Mouse (Mus musculus) central nervous system, embryonic 14 days (tissue): ENCODE data around the gene Mrps36. TPM values are rescaled to one million over a fixed set of nuclear protein-coding genes. Genes with fewer than 3 reads are reported as not detected.

Experiments
- polyA plus RNA-seq: library from polyadenylated mRNA; depleted of rRNA; stranded (reverse); fragments of >200 nt; gene quantifications from 2 replicates; pipeline ENCODE4 v1.2.3, GENCODE M21; 2012; rRNA removed

Mrps36 gene
- 63.1 and 63.6 TPM in 2 replicates for polyA plus RNA-seq

DNA sequence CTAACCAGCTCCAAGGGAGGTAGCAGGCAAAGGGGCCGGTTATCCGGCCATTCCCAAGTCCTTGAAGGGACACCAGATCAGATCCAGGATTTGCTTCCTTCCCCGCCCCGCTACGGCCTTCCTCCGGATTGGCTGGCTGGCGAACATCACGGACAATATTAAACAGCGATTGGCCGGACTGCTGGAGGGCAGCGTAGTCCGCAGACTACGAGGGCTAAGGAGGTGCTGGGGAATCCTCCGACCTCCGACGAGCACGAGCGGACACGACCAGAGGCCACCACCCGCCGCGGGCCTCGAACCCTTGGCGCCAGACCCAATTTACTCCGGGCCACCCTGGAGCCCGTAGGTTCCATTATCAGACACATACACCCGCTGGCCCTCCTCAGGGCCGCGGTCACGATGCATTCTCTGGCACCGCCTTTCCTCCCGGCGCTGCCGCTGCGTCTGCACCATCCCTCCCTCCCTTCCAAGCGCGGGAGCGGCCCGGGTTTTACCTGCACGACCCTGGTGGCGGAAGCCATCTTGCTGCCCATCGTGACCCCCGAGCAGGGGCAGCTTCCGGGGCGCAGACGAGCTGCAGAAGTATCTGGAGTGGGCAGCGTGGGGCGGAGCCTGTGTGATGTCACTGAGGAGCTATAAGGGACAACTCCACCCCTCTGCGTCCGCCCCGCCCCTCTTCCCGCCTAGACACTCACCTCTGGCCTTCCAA, at the start of gene Mrps36:
Gene Mrps36 (minus strand): TSS at position 624 of the 709 bp plus-strand sequence.

DNA sequence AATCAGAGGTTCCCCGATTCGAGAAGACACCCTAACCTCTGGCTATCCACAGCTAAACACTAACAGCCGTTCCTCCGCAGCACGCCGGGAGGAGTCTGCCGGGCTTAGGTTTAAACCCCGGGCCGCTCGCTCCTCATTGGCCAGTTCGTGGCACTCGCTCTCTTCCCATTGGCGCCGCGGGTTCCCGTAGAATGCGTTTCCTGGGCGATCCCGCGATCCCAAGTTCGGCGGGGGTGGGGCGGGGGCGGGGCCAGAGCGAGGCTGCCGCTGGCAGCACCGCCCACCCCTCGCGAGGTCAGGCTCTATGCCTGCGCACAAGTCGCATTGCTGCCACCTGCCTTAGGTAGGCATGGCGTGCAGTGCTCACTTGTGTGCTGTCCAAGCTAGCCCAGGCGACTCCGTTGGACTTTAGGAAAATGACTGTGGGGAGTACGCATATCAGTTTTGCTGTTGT, 42.0 kb upstream of the Mrps36 start, which contains the start of gene Ccnb1:
Gene Ccnb1 (minus strand): TSS at position 157 of the 454 bp plus-strand sequence.

DNA sequence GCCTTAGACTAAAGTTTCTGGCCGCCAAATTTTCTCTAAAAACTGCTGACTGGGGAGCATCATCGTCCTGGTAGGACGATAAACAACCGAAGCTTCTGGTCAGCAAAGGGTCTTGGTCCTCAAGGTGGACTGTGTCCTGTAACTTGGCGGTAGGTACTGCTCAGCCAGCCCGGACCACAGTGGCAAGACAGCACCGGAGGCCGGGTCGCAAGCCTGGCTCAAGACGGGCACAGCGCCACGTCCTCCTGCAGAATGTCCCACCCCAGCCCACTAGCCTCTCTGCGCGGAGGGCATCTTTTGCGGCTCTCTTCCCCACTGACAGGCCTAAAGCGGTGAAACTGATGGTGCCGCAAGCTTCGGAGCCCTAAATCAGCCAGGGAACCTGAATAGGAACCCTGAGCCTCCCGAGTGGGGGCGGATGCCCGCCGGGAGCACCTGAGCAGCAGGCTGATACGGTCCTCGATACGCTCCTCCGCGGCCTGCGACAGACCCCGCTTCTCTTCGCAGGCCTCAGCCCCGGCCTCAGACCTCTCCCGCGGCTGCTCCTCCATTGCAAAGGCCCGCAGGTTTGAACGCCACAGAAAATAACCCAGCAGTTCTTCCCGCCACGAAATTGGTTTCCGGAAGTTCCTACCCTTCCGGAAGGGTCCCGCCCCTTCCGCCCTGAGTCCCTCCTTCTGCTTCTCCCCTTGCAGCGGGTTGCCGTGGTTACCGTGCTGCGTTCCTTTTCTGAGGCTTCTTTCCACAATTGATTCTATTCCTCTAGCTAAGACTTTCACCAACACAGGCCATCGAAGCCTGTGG, 31.0 kb upstream of the Mrps36 start, which contains the start of gene Cenph:
Gene Cenph (minus strand): TSS at position 648 of the 804 bp plus-strand sequence.

DNA sequence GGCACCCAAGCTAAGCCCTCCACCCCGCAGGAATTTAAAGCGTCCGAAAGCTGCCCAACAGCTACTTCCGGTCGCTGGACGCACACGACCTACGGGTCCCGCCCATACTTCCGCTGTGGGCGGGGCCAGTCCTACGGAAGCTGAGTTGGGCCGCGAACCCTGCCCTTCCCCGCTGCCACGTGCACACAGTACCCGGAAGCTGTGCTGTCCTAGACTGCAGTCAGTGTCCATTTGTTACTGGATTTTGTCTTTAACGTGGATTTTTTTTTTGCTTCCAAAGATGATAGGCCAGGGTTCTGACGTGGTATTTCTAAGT, 13.6 kb downstream of the Mrps36 start, which contains the start of gene Cdk7:
Gene Cdk7 (minus strand): TSS at position 79 of the 316 bp plus-strand sequence.

Other genes starting within 250 kb of the Mrps36 start
- gene Ocln, start 191.9 kb downstream of the Mrps36 start, polyA plus RNA-seq = 2.8 TPM in 2 replicates
- gene Marveld2, start 127.7 kb downstream of the Mrps36 start, polyA plus RNA-seq = 1.8 and 2.8 TPM in 2 replicates
- 252 and 281 TPM in 2 replicates for gene Ak6, start 93.7 kb downstream of the Mrps36 start, polyA plus RNA-seq
- gene Rad17, start 93.6 kb downstream of the Mrps36 start, polyA plus RNA-seq = 15.8 and 18.6 TPM in 2 replicates
- 28.4 and 28.7 TPM in 2 replicates for gene Taf9, start 93.1 kb downstream of the Mrps36 start, polyA plus RNA-seq
- 1.3 and 1.6 TPM in 2 replicates for gene Ccdc125, start 74.9 kb downstream of the Mrps36 start, polyA plus RNA-seq
- gene Cdk7, start 13.7 kb downstream of the Mrps36 start, polyA plus RNA-seq = 33.1 and 34.7 TPM in 2 replicates
- gene Cenph, start 31.2 kb upstream of the Mrps36 start, polyA plus RNA-seq = 14.4 and 14.5 TPM in 2 replicates
- 72.6 and 104 TPM in 2 replicates for gene Ccnb1, start 41.9 kb upstream of the Mrps36 start, polyA plus RNA-seq
- gene Slc30a5, start 88.8 kb upstream of the Mrps36 start, polyA plus RNA-seq = 40.3 and 44.6 TPM in 2 replicates